Mouse (Mus musculus) R1 (cell line): ENCODE data around the gene Adora3.

ENCODE experiments used
- DNase-seq: peaks from one replicate; pipeline ENCODE4 v3.0.0-alpha.2; 2018; ENCODE audit warnings: low read depth, low spot score

Gene Adora3

GRCm38 (mm10) chr3:105931095-105931494 lies 60.4 kb downstream of the Adora3 start:
- no peak for DNase-seq

- no peak for DNase-seq
Observed at GRCm38 (mm10) chr3:105932240-105933071, 61.8 kb downstream of the Adora3 start, which contains the start of gene I830077J02Rik. Gene I830077J02Rik, minus strand, starts transcription at chr3:105932664.

- DNase-seq: no peak
Observed at GRCm38 (mm10) chr3:105933926-105934325, 63.3 kb downstream of the Adora3 start.

- DNase-seq: no peak
Observed at GRCm38 (mm10) chr3:105935033-105935432, 64.4 kb downstream of the Adora3 start.

GRCm38 (mm10) chr3:105936111-105936510 lies 65.5 kb downstream of the Adora3 start:
- no peak for DNase-seq

- DNase-seq: no peak
Observed at GRCm38 (mm10) chr3:105951348-105951747, 80.7 kb downstream of the Adora3 start.

- no peak for DNase-seq
Observed at GRCm38 (mm10) chr3:105957235-105957634, 86.6 kb downstream of the Adora3 start.

GRCm38 (mm10) chr3:105958204-105958603 lies 87.5 kb downstream of the Adora3 start:
- peak; percentile 18 for DNase-seq
